In genomic region chr17:17412176-17412575, GRCm38 (mm10) we compare ENCODE assay signal across 19 mouse cellular contexts. TPM values are rescaled to one million over a fixed set of nuclear protein-coding genes. Genes with fewer than 3 reads are reported as not detected.
"Had no signal": no experiment of that assay in that cellular context is flagged by ENCODE, and none has a peak within 500 bp of the region (broad histone marks: within the 10 kb centered on the region; RNA-seq: fewer than 3 reads in every experiment).

No protein-coding gene starts in this region.

- H3K36me3 ChIP-seq: neural tube, embryonic 12.5 days; neural tube, embryonic 13.5 days; neural tube, embryonic 15.5 days; stomach, embryonic 15.5 days had no signal

- H3K9ac ChIP-seq: neural tube, embryonic 12.5 days; neural tube, embryonic 13.5 days; neural tube, embryonic 15.5 days; stomach, embryonic 15.5 days had no signal

- H3K9me3 ChIP-seq: neural tube, embryonic 12.5 days; neural tube, embryonic 13.5 days; neural tube, embryonic 15.5 days; stomach, embryonic 15.5 days had no signal

- H3K27ac ChIP-seq: neural tube, embryonic 12.5 days; neural tube, embryonic 13.5 days; neural tube, embryonic 15.5 days; stomach, embryonic 15.5 days; stomach, postnatal 0 days had no signal

- H3K27me3 ChIP-seq: neural tube, embryonic 12.5 days; neural tube, embryonic 13.5 days; neural tube, embryonic 15.5 days; stomach, embryonic 15.5 days had no signal

- DNase-seq: retina, postnatal 1 day; right cerebral cortex, adult 18-20 months; right cerebral cortex, postnatal 14 days; right cerebral cortex, postnatal 25 days; right cerebral cortex, postnatal 4 days; spleen, adult 18-20 months; thymus, adult 18-20 months; thymus, adult 2 months; thymus, postnatal 14 days; thymus, postnatal 25 days; thymus, postnatal 36 days; thymus, postnatal 4 days had no signal

- H3K4me2 ChIP-seq: neural tube, embryonic 12.5 days; neural tube, embryonic 13.5 days; neural tube, embryonic 15.5 days; stomach, embryonic 15.5 days had no signal

- H3K4me3 ChIP-seq: neural tube, embryonic 12.5 days; neural tube, embryonic 13.5 days; neural tube, embryonic 15.5 days; stomach, embryonic 15.5 days had no signal

RNA-seq across cellular contexts. Expression of gene Lix1, which starts 9.7 kb away (rescaled TPM):
- total RNA-seq: neutrophil, adult 5-6 weeks had no signal
- polyA plus RNA-seq: small intestine, adult 2 months had no signal
